Mouse (Mus musculus): ENCODE data around the gene Pfkp.

DNA sequence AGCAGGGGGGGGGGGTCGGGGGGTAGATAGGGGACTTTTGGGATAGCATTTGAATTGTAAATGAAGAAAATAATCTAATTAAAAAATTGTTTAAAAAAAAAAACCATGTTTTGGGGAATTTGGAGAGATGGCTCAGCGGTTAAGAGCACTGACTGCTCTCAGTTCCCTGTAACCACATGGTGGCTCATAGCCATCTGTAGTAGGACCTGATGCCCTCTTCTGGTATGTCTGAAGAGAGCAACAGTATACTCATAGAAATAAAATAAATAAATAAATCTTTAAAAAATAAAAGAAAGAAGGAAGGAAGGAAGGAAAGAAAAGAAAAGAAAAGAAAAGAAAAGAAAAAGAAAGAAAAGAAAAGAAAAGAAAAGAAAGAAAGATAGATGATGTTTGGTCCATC, 94.9 kb downstream of the Pfkp start:
- TF ChIP-seq TAL1 (IDR thresholded peaks at IDR 0.05; ENCODE audit: low read length), result no peak
- TF ChIP-seq GATA1 (IDR thresholded peaks at IDR 0.05; ENCODE audit: low read length), result no peak

All from erythroblast, embryonic 14.5 days (primary cell).